Mouse (Mus musculus) liver, adult 2 months (tissue): Measurements from ENCODE around the gene Nsun2. TPM values are rescaled to one million over a fixed set of nuclear protein-coding genes. Genes with fewer than 3 reads are reported as not detected.

Source experiments
- DNase-seq: peaks from one replicate; pipeline ENCODE4 v3.0.0-alpha.2; 2011; ENCODE audit warnings: low read depth, low spot score; ENCODE audit errors: extremely low read depth
- H3K27ac ChIP-seq: fragments of 200-500 bp; replicated peaks from 2 replicates; pipeline ENCODE4 v1.5.1; 2012; ENCODE audit warnings: low read depth, mild to moderate bottlenecking, control low read depth, inconsistent platforms, low read length; ENCODE audit not compliant: insufficient read depth
- H3K27me3 ChIP-seq: fragments of 200-500 bp; 2 replicates; pipeline ENCODE4 v1.6.1; 2012; ENCODE audit warnings: mild to moderate bottlenecking, moderate library complexity, low read length, inconsistent platforms; ENCODE audit not compliant: control insufficient read depth, insufficient read depth
- H3K36me3 ChIP-seq: fragments of 200-500 bp; 2 replicates; pipeline ENCODE4 v1.6.1; 2012; ENCODE audit warnings: low read length, inconsistent platforms; ENCODE audit not compliant: control insufficient read depth, insufficient read depth
- H3K4me1 ChIP-seq: fragments of 200-500 bp; 2 replicates; pipeline ENCODE4 v1.6.1; 2011; ENCODE audit warnings: low read length; ENCODE audit not compliant: control insufficient read depth, insufficient read depth
- H3K4me3 ChIP-seq: fragments of 200-500 bp; 2 replicates; pipeline ENCODE4 v1.5.1; 2011; ENCODE audit warnings: low read depth, mild to moderate bottlenecking, control low read depth, low read length, moderate library complexity; ENCODE audit not compliant: insufficient read depth
- H3K79me2 ChIP-seq: fragments of 200-500 bp; 2 replicates; pipeline ENCODE4 v1.6.1; 2012; ENCODE audit warnings: inconsistent platforms, mild to moderate bottlenecking, low read length, moderate library complexity; ENCODE audit not compliant: control insufficient read depth, insufficient read depth
- H3K9ac ChIP-seq: fragments of 200-500 bp; 2 replicates; pipeline ENCODE4 v1.6.1; 2012; ENCODE audit warnings: low read depth, mild to moderate bottlenecking, control low read depth, inconsistent platforms, low read length
- CTCF ChIP-seq: fragments of 200-500 bp; IDR thresholded peaks from 2 replicates; pipeline ENCODE4 v1.5.1; 2011; ENCODE audit warnings: low read depth, low read length, control low read depth
- POLR2A ChIP-seq: fragments of 200-500 bp; IDR thresholded peaks from 2 replicates; pipeline ENCODE4 v1.6.1; 2011; ENCODE audit warnings: low read length, control low read depth; ENCODE audit not compliant: insufficient read depth; ENCODE audit errors: extremely low read depth
- WGBS: fragments of 180-500 bp; shearing (Covaris S2); methylation state at CpG from one replicate; pipeline ENCODE4 v1.1.7; 2018; 5-methylcytosine and 5-hydroxymethylcytosine counted together
- polyA plus RNA-seq: library from polyadenylated mRNA; depleted of rRNA; stranded (reverse); fragments of >200 nt; gene quantifications from 2 replicates; pipeline ENCODE4 v1.2.3, GENCODE M21; 2012
- total RNA-seq: library from RNA; depleted of rRNA; stranded (reverse); fragments of >200 nt; gene quantifications from 2 replicates; pipeline ENCODE4 v1.2.3, GENCODE M21; 2014

Gene Nsun2
- total and polyA plus RNA-seq, 2 experiments: 48.3 to 74.1 TPM

- Histone ChIP-seq H3K79me2 (no peaks in the 10 kb centered on the region), H3K36me3 (no peaks in the 10 kb centered on the region), H3K4me3 (no peak overlapping the region), H3K9ac (no peak overlapping the region), H3K27me3 (peaks cover 3% of the 10 kb centered on the region; the same call in 1 of the 2 replicates), H3K4me1 (no peaks in the 10 kb centered on the region), H3K27ac (no peak overlapping the region)
- TF ChIP-seq POLR2A (no peak), CTCF (no peak)
- 32% methylated on average over 13 of the region's 13 CpGs for WGBS
- peak; percentile 19 for DNase-seq
Observed at GRCm38 (mm10) chr13:69488565-69489255, 44.8 kb upstream of the Nsun2 start.

- no peak for DNase-seq
- H3K27ac ChIP-seq: no peak overlapping the region
- H3K9ac ChIP-seq: no peak overlapping the region
- H3K27me3 ChIP-seq: peaks cover 3% of the 10 kb centered on the region; the same call in 1 of the 2 replicates
- H3K79me2 ChIP-seq: no peaks in the 10 kb centered on the region
- TF ChIP-seq CTCF: no peak
- no peak for TF ChIP-seq POLR2A
- H3K4me3 ChIP-seq: no peak overlapping the region
- no peaks in the 10 kb centered on the region for H3K4me1 ChIP-seq
- whole genome bisulfite sequencing: 65% methylated on average over 9 of the region's 9 CpGs
- no peaks in the 10 kb centered on the region for H3K36me3 ChIP-seq
Observed at GRCm38 (mm10) chr13:69489777-69490176, 43.8 kb upstream of the Nsun2 start.

- no peak for TF ChIP-seq POLR2A
- peak; percentile 78 for TF ChIP-seq CTCF
- Histone ChIP-seq H3K4me1 (no peaks in the 10 kb centered on the region), H3K36me3 (peaks cover under 1% of the 10 kb centered on the region; the same call in 1 of the 2 replicates), H3K9ac (no peak overlapping the region), H3K27ac (no peak overlapping the region), H3K27me3 (no peaks in the 10 kb centered on the region), H3K79me2 (no peaks in the 10 kb centered on the region), H3K4me3 (no peak overlapping the region)
- 18% methylated on average over 7 of the region's 7 CpGs for WGBS
- peak; percentile 67 for DNase-seq
Observed at GRCm38 (mm10) chr13:69492876-69493463, 40.6 kb upstream of the Nsun2 start.

GRCm38 (mm10) chr13:69498276-69498675 is 35.3 kb upstream of the Nsun2 start:
- Histone ChIP-seq H3K27ac (no peak overlapping the region), H3K9ac (no peak overlapping the region), H3K79me2 (no peaks in the 10 kb centered on the region), H3K27me3 (no peaks in the 10 kb centered on the region), H3K4me1 (no peaks in the 10 kb centered on the region), H3K4me3 (no peak overlapping the region), H3K36me3 (peaks cover 39% of the 10 kb centered on the region)
- WGBS: 90% methylated on average over 5 of the region's 5 CpGs
- TF ChIP-seq CTCF (no peak), POLR2A (no peak)
- DNase-seq: no peak

DNA sequence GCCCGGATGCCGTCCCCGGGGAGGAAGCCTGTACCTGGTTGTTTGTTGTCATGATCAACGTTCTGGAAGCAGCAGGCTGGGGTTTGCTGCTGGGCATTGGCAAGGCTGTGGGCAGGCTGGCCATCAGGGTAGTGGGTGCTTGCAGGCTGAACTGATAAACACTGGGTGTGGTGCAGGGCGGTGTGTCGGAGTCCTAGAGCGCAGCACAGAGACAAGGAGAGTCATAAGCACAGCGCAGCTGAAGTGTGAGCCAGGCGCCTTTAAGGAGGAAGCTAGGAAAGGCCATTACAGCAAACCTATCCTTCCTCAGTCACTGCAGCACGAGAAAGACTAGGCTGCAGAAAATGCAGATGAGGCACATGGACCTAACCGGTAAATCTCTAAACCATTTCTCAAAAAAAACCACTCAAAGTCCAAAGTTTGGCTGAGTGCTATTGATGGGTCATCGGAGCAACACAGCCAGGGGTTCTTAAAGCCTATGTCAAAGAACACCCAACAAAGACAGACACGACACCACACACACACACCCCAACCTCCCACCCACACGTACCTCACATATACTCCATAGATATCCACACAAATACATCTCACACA is 31.3 kb upstream of the Nsun2 start:
- DNase-seq: no peak
- Histone ChIP-seq H3K4me1 (no peaks in the 10 kb centered on the region), H3K79me2 (0 out of 2 replicates have a peak, but pooled peaks cover under 1% of the 10 kb centered on the region), H3K27me3 (no peaks in the 10 kb centered on the region), H3K27ac (no peak overlapping the region), H3K9ac (no peak overlapping the region), H3K36me3 (peaks cover 61% of the 10 kb centered on the region), H3K4me3 (no peak overlapping the region)
- TF ChIP-seq CTCF (no peak), POLR2A (no peak)
- WGBS: 80% methylated on average over 14 of the region's 14 CpGs
